Mouse (Mus musculus): ENCODE measurements at regions not wholly inside any gene's neighbourhood (a gene's known extent, or its start where the extent isn't known, plus 50 kb on each side); places are given as distances from the start of the nearest gene placed in this dataset. TPM values are rescaled to one million over a fixed set of nuclear protein-coding genes. Genes with fewer than 3 reads are reported as not detected.

Small RNA genes in the stretch of these regions (microRNA-seq; reads per million reads assigned to microRNA genes)
- gene Gm25950: not detected
